Mouse (Mus musculus) liver, embryonic 11.5 days (tissue): ENCODE results near the gene Atl2. TPM values are rescaled to one million over a fixed set of nuclear protein-coding genes. Genes with fewer than 3 reads are reported as not detected.

ENCODE experiments used
- ATAC-seq: fragments of 200-750 bp; cut with Nextera tagmentation; replicated peaks from 2 replicates; pipeline ENCODE4 v1.8.0; 2017; ENCODE audit warnings: moderate number of reproducible peaks, mild to moderate bottlenecking, moderate TSS enrichment, moderate library complexity; ENCODE audit not compliant: low FRiP score
- DNase-seq: peaks from one replicate; pipeline ENCODE4 v3.0.0-alpha.2; 2017; ENCODE audit warnings: low spot score
- H3K27ac ChIP-seq: fragments of 300-500 bp; sonication (generic); 2 replicates; pipeline ENCODE4 v1.5.1; 2014; ENCODE audit warnings: mild to moderate bottlenecking, low read depth, low read length, control low read depth
- H3K27me3 ChIP-seq: fragments of 300-500 bp; sonication (generic); replicated peaks from 2 replicates; pipeline ENCODE4 v1.6.1; 2014; ENCODE audit warnings: low read length, mixed read lengths; ENCODE audit not compliant: control insufficient read depth, insufficient read depth
- H3K36me3 ChIP-seq: fragments of 300-500 bp; sonication (generic); 2 replicates; pipeline ENCODE4 v1.6.1; 2014; ENCODE audit warnings: mild to moderate bottlenecking, low read length, moderate library complexity, mixed read lengths; ENCODE audit not compliant: control insufficient read depth, insufficient read depth
- H3K4me1 ChIP-seq: fragments of 300-500 bp; sonication (generic); replicated peaks from 2 replicates; pipeline ENCODE4 v1.6.1; 2014; ENCODE audit warnings: low read length, mixed read lengths; ENCODE audit not compliant: control insufficient read depth, insufficient read depth
- H3K4me2 ChIP-seq: fragments of 300-500 bp; sonication (generic); 2 replicates; pipeline ENCODE4 v1.6.1; 2014; ENCODE audit warnings: mild to moderate bottlenecking, control low read depth, moderate library complexity
- H3K4me3 ChIP-seq: fragments of 300-500 bp; sonication (generic); 2 replicates; pipeline ENCODE4 v1.5.1; 2014; ENCODE audit warnings: low read depth, low read length, control low read depth
- H3K9ac ChIP-seq: fragments of 300-500 bp; sonication (generic); 2 replicates; pipeline ENCODE4 v1.6.1; 2014; ENCODE audit warnings: low read depth, low read length, control low read depth
- H3K9me3 ChIP-seq: fragments of 300-500 bp; sonication (generic); 2 replicates; pipeline ENCODE4 v1.6.1; 2016; ENCODE audit warnings: low read length, inconsistent platforms, mixed read lengths; ENCODE audit not compliant: control insufficient read depth
- WGBS: fragments of 180-500 bp; shearing (Covaris S2); extraction: QIAGEN DNeasy Blood & Tissue Kit; methylation state at CpG from one replicate; pipeline ENCODE4 v1.1.7; 2014; 5-methylcytosine and 5-hydroxymethylcytosine counted together
- polyA plus RNA-seq: library from polyadenylated mRNA; unstranded; fragments of >200 nt; fragmentation: Nextera tagmentation; extraction: Ambion mirVana; gene quantifications from 2 replicates; pipeline ENCODE4 v1.2.1, GENCODE M21; 2014

Gene Atl2
- polyA plus RNA-seq, 1 experiment from 2014 or later = 51.0 TPM

GRCm38 (mm10) chr17:79926486-79926885 lies 30.6 kb upstream of the Atl2 start:
- Histone ChIP-seq H3K4me2 (peak overlapping the region; percentile 53), H3K27ac (peak overlapping the region; percentile 78), H3K27me3 (no peaks in the 10 kb centered on the region), H3K4me3 (no peak overlapping the region), H3K9me3 (no peaks in the 10 kb centered on the region), H3K9ac (no peak overlapping the region), H3K36me3 (no peaks in the 10 kb centered on the region), H3K4me1 (peaks cover 11% of the 10 kb centered on the region)
- ATAC-seq = peak; percentile 86
- WGBS = 54% methylated on average over 3 of the region's 3 CpGs
- no peak for DNase-seq

DNA sequence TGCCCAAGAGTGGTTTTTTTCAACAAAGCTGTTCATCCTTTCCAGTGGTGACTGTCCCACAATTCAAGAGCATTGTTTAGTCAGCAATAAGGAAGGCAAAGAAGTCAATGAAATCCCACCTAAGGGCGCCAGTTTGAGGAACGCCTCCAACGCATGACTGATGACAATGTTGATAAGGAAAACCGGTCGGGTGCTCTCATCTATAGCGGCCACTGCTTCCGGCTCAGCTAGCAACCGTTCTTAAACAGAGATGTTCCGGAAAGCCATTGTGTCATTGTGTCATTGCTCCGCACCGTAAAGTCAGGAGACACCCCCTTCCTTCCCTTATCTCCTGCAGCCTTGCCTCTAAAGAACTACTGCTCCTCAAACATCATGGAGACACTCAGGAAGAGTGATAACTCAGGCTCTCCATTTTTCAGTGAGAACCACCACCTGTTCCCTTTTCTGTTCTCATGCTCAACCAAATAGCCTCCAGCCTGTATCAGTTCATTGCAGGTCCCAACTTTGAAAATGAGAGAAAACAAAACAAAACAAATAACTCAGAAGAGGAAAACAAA lies 30.0 kb upstream of the Atl2 start:
- H3K4me3 ChIP-seq = 0 out of 2 replicates have a peak overlapping the region, but pooled peaks have one; percentile 1
- no peaks in the 10 kb centered on the region for H3K27me3 ChIP-seq
- DNase-seq (no peak), ATAC-seq (peak; percentile 89)
- WGBS = 61% methylated on average over 11 of the region's 11 CpGs
- no peaks in the 10 kb centered on the region for H3K36me3 ChIP-seq
- peaks cover 11% of the 10 kb centered on the region for H3K4me1 ChIP-seq
- peak overlapping the region; percentile 78 for H3K27ac ChIP-seq
- peak overlapping the region; percentile 53 for H3K4me2 ChIP-seq
- H3K9me3 ChIP-seq = no peaks in the 10 kb centered on the region
- H3K9ac ChIP-seq = 0 out of 2 replicates have a peak overlapping the region, but pooled peaks have one; percentile 2

- Histone ChIP-seq H3K4me2 (no peak overlapping the region), H3K4me1 (peaks cover 22% of the 10 kb centered on the region), H3K9ac (no peak overlapping the region), H3K27me3 (no peaks in the 10 kb centered on the region), H3K27ac (no peak overlapping the region), H3K9me3 (no peaks in the 10 kb centered on the region), H3K36me3 (no peaks in the 10 kb centered on the region), H3K4me3 (no peak overlapping the region)
- 89% methylated on average over 2 of the region's 2 CpGs for WGBS
- no peak for ATAC-seq
- DNase-seq = no peak
Observed at GRCm38 (mm10) chr17:79920355-79920754, 24.4 kb upstream of the Atl2 start.

- Histone ChIP-seq H3K9ac (no peak overlapping the region), H3K9me3 (no peaks in the 10 kb centered on the region), H3K4me3 (no peak overlapping the region), H3K36me3 (no peaks in the 10 kb centered on the region), H3K27ac (no peak overlapping the region), H3K4me1 (peaks cover 22% of the 10 kb centered on the region), H3K27me3 (no peaks in the 10 kb centered on the region), H3K4me2 (no peak overlapping the region)
- 80% methylated on average over 15 of the region's 15 CpGs for WGBS
- no peak for ATAC-seq
- no peak for DNase-seq
Observed at GRCm38 (mm10) chr17:79919566-79920350, 23.8 kb upstream of the Atl2 start.

- Histone ChIP-seq H3K9ac (peak overlapping the region; percentile 45), H3K4me2 (peak overlapping the region; percentile 59), H3K9me3 (no peaks in the 10 kb centered on the region), H3K27ac (peak overlapping the region; percentile 54), H3K4me1 (peaks cover 22% of the 10 kb centered on the region), H3K36me3 (no peaks in the 10 kb centered on the region), H3K27me3 (no peaks in the 10 kb centered on the region), H3K4me3 (peak overlapping the region; percentile 30; the same call in 1 of the 2 replicates)
- 15% methylated on average over 9 of the region's 9 CpGs for WGBS
- ATAC-seq (peak; percentile 96), DNase-seq (peak; percentile 68)
Observed at GRCm38 (mm10) chr17:79918484-79919004, 22.6 kb upstream of the Atl2 start.

GRCm38 (mm10) chr17:79916996-79917395 lies 21.1 kb upstream of the Atl2 start:
- ATAC-seq = no peak

GRCm38 (mm10) chr17:79912174-79912573 lies 16.3 kb upstream of the Atl2 start:
- Histone ChIP-seq H3K36me3 (no peaks in the 10 kb centered on the region), H3K27ac (0 out of 2 replicates have a peak overlapping the region, but pooled peaks have one; percentile 34), H3K4me1 (peaks cover 16% of the 10 kb centered on the region), H3K27me3 (no peaks in the 10 kb centered on the region), H3K9ac (no peak overlapping the region), H3K4me3 (no peak overlapping the region), H3K4me2 (no peak overlapping the region), H3K9me3 (no peaks in the 10 kb centered on the region)
- peak; percentile 67 for ATAC-seq
- DNase-seq = no peak
- WGBS = 25% methylated on average over 2 of the region's 2 CpGs

More at GRCm38 (mm10) chr17:79916996-79917395, 21.1 kb upstream of the Atl2 start:
- Histone ChIP-seq H3K9me3 (no peaks in the 10 kb centered on the region), H3K9ac (no peak overlapping the region), H3K4me1 (peaks cover 29% of the 10 kb centered on the region), H3K27ac (no peak overlapping the region), H3K4me2 (no peak overlapping the region), H3K27me3 (no peaks in the 10 kb centered on the region), H3K4me3 (no peak overlapping the region), H3K36me3 (no peaks in the 10 kb centered on the region)
- DNase-seq = no peak
- 61% methylated on average over 9 of the region's 9 CpGs for WGBS

GRCm38 (mm10) chr17:79911718-79912117 lies 15.8 kb upstream of the Atl2 start:
- no peak for DNase-seq
- ATAC-seq = peak; percentile 76
- H3K9me3 ChIP-seq = no peaks in the 10 kb centered on the region
- H3K4me1 ChIP-seq = peaks cover 12% of the 10 kb centered on the region
- WGBS = 44% methylated on average over 3 of the region's 3 CpGs
- no peaks in the 10 kb centered on the region for H3K27me3 ChIP-seq
- H3K9ac ChIP-seq = no peak overlapping the region
- 0 out of 2 replicates have a peak overlapping the region, but pooled peaks have one; percentile 34 for H3K27ac ChIP-seq
- 0 out of 2 replicates have a peak overlapping the region, but pooled peaks have one; percentile 16 for H3K4me2 ChIP-seq
- no peaks in the 10 kb centered on the region for H3K36me3 ChIP-seq
- no peak overlapping the region for H3K4me3 ChIP-seq
